Mouse (Mus musculus) kidney, adult 2 months (tissue): Measurements from ENCODE around the gene Serbp1.

Source experiments
- CTCF ChIP-seq: fragments of 200-500 bp; conservative IDR thresholded peaks from 2 replicates; pipeline ENCODE4 v1.5.1; 2011; ENCODE audit warnings: low read depth, mild to moderate bottlenecking, control low read depth, low read length, moderate library complexity, mixed read lengths; ENCODE audit not compliant: insufficient read depth, insufficient read length
- POLR2A ChIP-seq: fragments of 200-500 bp; IDR thresholded peaks from one replicate; pipeline ENCODE4 v1.6.1; 2011; ENCODE audit warnings: low read depth, low read length, control low read depth

- no peak for TF ChIP-seq POLR2A
- TF ChIP-seq CTCF, result no peak
Measured at GRCm38 (mm10) chr6:67264935-67265334, 27.0 kb downstream of the Serbp1 start.
